Mouse (Mus musculus) gastrocnemius, adult 8-10 months (tissue): ENCODE results near the gene Plch2. TPM values are rescaled to one million over a fixed set of nuclear protein-coding genes. Genes with fewer than 3 reads are reported as not detected.

Source experiments
- DNase-seq, 2 experiments: peaks; one replicate each; pipeline ENCODE4 v3.0.0; 2022; ENCODE audit warnings: low spot score in 2 of 2
- total RNA-seq, 4 experiments: library from RNA; stranded (reverse); gene quantifications; 2 replicates each; pipeline ENCODE4 v1.2.4; 2022

The Plch2 gene
- total RNA-seq, 4 experiments from 2014 or later, result 0.13 to 0.73 (median 0.15) TPM; not detected in 1

DNA sequence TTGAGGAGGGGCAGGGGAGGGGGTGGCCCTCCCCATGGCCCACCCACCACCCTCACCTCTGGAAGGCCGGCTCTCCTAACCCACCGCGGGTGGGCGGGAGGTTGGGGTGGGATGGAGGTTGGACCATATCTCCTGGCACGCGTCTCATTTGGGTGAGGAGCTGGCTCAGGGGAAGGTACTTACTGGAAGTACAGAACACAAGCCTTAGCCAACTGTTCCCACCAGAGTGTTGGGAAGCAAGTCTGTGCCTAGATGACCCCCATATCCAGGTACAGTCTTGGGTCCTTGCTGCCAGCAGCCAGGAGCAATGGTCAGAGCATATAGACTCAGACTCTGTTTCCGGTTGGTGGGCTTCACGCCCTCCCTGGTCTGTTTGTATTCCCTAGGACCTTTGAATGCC lies 98.0 kb downstream of the Plch2 start:
- no peak for DNase-seq

- no peak for DNase-seq
Measured at GRCm38 (mm10) chr4:154958171-154958570, 98.4 kb downstream of the Plch2 start.

GRCm38 (mm10) chr4:154957289-154957993 lies 99.1 kb downstream of the Plch2 start:
- no peak for DNase-seq

GRCm38 (mm10) chr4:154956604-154957003 lies 100.0 kb downstream of the Plch2 start:
- DNase-seq, result no peak

DNA sequence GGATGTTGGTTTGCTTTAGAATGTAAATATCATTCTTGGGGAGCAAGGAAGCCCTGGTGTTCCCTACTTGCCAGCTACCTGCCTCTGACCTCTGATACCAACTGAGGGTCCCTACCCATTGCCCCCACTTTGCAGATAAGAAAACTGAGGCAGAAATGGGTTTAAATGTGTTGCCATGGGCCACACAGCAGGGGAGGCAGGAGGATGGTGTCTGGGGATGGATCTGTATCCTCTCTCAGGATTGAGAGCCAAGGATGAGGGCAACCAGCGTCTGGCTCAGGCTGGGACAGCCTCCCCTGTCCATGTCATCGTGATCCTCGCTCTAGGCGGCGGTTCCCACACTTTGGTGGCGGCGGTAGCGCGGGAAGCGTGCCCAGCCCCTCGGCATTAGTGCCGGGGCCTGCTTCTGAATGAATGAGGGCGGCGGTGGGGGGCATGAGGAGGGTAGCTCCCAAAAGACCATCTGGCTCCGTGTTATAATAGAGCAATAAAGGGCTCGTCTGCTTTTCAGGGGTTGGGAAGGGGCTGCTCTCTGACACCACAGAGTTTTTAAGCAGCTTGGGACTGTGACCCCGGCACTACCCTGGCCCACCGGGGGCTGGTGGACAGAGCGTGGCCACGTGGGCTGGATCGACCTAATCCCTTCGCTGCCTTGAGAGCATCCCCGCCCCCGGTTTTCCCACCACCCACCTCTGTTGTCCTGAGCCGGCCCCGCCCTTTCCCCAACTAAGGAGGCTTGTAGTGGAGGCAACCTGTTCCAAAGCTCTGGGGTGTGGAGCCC lies 103.9 kb downstream of the Plch2 start:
- no peak for DNase-seq

DNA sequence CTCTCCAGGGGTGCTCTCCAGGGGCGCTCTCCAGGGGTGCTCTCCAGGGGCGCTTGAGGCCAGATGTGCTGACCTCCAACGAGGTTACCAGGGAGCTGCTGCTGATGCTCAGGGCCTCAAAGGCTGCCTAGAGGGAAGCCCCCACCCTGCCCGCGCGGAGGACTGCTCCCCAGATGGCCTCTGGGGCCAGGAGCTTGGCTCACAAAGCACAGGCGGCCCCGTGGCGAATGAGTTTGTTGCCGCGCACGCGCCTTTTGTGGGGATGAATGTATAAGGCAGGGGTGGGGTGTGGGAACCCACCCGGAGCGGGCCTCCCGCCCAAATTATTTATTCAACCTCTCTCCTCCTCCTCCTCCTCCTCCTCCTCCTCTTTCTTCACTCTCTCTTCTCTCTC lies 107.0 kb downstream of the Plch2 start:
- DNase-seq, result no peak

- no peak for DNase-seq
Measured at GRCm38 (mm10) chr4:154948940-154949588, 107.5 kb downstream of the Plch2 start.

GRCm38 (mm10) chr4:154948066-154948939 lies 108.3 kb downstream of the Plch2 start:
- DNase-seq, result no peak

GRCm38 (mm10) chr4:154946319-154946718 lies 110.3 kb downstream of the Plch2 start:
- DNase-seq, result peak; percentile 39 to 41

GRCm38 (mm10) chr4:154944121-154944590 lies 112.4 kb downstream of the Plch2 start:
- peak; percentile 41 to 53 for DNase-seq

GRCm38 (mm10) chr4:154943323-154944039 lies 113.1 kb downstream of the Plch2 start:
- no peak for DNase-seq

- no peak for DNase-seq
Measured at GRCm38 (mm10) chr4:154942632-154943322, 113.8 kb downstream of the Plch2 start.

GRCm38 (mm10) chr4:154941831-154942230 lies 114.8 kb downstream of the Plch2 start:
- DNase-seq, result no peak

DNA sequence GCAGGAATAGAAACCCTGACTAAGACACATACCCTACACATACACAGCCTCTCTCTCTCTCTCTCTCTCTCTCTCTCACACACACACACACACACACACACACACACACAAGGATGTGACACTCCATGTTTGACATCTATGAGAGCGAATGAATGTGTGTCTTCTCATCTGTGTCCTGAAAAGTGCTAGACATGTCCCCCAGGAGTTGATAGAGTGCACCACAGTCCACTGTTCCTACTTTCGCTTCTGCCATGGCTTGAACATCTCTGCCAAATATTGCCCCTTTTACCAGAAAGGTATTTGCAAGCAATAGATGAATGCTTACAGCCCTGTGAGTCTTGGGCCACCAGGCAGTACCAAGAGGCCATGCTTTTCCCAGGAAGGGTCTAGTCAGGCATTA lies 116.4 kb downstream of the Plch2 start:
- no peak for DNase-seq

DNA sequence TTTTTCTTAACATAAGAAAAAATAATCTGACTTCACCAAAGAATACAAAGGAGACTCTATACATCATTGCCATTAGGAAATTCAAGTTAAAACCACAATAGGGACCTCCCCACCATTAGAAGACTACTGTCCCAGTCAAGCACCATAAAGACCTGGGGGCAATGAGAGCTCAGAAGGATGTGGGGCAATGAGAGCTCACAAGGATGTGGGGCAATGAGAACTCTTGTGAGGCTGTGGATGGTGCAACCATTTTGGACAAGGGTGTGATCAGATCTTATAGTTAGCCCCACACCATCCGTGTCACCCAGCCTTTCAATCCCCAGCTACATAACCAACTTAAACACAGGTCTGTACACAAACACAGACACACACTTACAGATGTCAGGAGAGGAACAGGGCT lies 118.8 kb downstream of the Plch2 start:
- DNase-seq, result no peak

DNA sequence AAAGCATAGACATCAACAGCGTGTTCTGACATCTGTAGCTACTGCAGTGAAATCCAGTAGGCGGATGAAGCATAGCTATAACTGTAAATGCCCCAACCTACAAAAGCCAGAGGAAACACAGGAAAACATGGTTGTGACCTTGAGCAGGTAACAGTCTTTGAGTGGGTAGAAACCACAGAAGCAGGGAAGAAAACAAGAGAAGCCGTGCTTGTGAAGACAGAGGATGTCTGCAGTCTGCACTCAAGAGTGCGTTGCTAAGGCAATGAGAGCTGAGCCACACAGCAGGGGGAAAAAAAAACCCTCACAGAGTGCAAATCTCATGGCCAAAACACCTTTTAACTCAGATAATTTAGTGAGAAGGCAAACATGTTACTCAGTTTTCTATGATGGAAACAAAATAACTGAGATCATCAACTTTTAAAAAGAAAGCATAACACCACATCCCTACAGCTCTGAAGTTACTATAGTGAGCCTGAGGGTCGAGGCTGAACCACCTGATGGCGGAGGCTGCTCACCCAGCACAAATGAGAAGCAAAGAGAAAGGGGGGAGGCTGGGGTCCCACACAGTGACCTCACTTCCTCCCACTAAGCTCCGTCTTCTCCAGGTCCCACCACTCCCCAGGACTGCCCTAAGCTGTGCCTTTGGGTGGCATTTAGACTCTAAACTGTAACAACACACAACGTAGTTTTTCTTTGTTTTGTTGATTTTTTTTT lies 119.9 kb downstream of the Plch2 start:
- no peak for DNase-seq

- no peak for DNase-seq
Measured at GRCm38 (mm10) chr4:154935788-154936187, 120.8 kb downstream of the Plch2 start.

GRCm38 (mm10) chr4:154934800-154935199 lies 121.8 kb downstream of the Plch2 start:
- no peak for DNase-seq

DNA sequence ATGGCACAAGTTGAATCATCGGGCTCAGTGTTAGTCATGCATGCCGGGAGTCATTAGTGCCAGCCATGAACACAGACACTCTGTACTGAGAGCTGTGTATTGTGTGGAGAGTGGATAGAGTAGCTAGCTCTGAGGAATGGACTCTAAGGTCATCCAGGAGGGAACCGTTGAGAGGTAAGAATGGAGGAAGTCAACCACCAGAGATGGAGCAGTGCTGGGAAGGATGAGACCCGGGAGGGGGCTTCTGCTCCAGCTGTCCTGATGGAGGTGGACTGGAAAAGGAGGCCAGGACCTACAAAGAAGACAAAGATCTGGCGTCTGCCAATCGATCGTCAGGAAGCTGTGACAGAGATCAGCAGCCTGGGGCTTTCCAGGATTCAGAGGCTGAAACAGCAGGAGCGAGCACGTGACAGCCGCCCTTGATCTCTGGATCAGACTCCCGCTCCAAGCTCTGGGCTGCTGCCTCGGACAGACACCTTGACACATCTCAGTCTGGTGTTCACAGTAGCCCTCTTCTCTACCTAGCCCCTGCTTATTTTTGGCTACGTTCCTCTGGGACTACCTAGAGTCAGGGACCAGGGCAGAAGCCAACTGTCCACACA lies 123.2 kb downstream of the Plch2 start:
- DNase-seq, result no peak
